Mouse (Mus musculus) T-cell, adult 2 months (primary cell): Measurements from ENCODE around the gene Nos2.
A peak's percentile ranks its signal among the peaks of the same experiment; 100 is the strongest.

Experiments
- DNase-seq: peaks from one replicate; pipeline ENCODE4 v3.0.0; 2022; ENCODE audit warnings: low spot score

The Nos2 gene

DNA sequence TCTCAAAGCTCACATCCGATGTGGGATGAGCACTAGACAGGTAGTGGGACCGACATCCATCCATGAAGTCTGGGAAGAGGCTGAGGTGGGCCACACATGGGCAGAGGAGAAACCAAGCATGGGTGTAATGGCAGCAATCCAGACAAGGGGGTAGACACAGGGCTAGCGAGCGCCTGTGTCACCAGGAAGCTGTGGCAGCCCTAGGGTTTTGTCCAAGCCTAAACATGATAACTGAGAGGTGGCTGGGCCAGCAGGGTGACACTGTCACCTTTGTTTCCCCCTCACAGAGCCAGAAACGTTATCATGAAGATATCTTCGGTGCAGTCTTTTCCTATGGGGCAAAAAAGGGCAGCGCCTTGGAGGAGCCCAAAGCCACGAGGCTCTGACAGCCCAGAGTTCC, 38.8 kb downstream of the Nos2 start:
- DNase-seq: no peak

GRCm38 (mm10) chr11:78959841-78960520, 39.4 kb downstream of the Nos2 start:
- DNase-seq: no peak

DNA sequence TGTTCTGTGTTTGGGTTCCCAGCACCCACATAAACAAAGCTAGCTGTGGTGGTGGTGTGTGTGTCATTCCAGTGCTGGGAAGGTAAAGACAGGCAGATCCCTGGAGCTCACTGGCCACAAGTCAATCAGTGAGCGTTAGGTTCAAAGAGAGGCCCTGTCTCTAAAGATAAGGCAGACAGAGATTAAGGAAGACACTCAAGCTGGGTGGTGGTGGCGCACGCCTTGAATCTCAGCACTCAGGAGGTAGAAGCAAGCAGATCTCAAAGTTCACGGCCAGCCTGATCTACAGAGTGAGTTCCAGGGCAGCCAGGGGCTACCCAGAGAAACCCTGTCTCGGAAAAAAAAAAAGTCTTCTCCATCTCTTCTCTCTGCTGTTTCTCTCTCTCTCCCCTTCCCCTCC, 40.6 kb downstream of the Nos2 start:
- no peak for DNase-seq

DNA sequence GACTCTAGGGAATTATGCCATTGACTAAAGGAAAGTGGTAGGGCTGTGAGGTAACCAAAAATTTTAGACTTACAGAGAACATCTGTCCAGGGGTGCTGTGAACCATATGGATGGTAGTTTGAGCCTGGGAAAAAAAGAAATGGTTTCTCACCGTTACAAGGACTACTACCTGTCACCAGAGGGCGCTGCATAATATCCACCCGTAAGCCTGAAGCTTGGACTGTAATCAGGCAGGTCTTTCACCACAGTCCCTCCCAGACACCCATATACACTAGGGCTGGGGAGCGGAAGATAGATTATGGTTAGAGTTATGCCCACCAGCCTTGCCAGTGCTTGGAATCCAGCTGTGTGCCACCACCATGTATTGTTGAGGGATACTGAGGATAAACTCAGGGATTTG, 46.8 kb downstream of the Nos2 start:
- DNase-seq: peak; percentile 44

DNA sequence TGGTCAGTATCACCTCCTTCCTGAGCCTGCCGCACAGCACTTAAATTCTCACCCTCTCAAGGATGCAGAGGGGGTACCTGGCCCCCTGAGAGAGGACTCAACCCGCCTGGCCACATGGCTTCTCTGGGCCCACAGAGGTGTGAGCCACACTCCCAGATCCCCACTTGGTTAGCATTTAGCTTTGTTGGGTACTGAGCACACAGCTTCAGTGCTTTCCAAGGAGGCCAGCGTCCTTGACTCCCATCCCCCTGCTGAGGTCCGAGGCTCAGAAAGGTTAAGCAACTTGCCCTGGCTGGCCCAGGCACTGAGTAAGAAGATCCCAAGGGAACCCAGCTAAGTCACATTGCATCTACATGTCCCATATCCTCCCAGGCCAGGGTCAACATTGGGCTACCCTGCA, 47.5 kb downstream of the Nos2 start:
- no peak for DNase-seq

- DNase-seq: no peak
Observed at GRCm38 (mm10) chr11:78971096-78971495, 50.5 kb downstream of the Nos2 start.

DNA sequence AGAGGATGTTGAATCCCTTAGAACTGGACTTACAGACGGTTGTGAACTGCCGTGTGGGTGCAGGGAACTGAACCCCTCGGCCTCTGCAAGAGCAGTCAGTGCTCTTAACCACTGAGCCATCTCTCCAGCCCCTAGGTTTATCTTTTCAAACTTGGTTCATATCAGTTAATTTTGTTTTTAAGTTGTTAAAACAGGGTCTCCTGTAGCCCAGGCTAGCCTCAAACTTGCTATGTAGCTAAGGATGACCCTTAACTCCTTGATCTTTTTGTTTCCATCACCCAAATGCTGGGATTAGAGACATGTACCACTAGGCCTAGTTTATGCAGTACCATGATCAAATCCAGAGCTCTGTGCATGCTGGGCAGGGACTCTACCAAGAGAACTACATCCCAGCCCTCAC, 51.2 kb downstream of the Nos2 start:
- DNase-seq: no peak

- DNase-seq: no peak
Observed at GRCm38 (mm10) chr11:78972328-78972727, 51.7 kb downstream of the Nos2 start.

DNA sequence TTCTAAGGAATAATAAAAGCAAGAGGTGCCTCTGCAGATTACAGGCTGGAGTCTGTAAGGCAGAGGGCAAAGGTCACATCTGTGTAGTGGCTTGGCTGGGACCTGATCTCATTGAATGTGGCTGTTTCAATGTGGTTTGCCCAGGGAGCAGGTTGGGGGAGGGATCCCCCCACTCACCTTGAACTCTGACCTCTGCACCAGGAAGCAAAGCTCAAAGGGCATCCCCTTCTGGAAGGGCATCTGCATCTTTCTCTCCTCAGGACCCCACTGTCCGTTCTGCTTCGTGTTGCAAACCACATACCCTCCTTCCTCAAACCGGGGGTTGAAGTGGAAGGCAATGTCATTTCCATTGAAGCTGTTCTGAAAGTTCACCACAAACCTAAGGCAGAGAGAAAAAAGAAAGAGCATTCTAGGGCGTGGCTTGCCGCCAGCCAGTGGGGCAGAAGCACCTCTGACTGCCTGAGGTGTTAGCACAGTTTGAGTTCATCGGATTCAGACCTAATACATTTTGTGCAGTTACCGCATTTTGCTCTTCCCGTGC, 52.3 kb downstream of the Nos2 start:
- DNase-seq: peak; percentile 47

GRCm38 (mm10) chr11:78973381-78974150, 53.0 kb downstream of the Nos2 start:
- peak; percentile 30 for DNase-seq

DNA sequence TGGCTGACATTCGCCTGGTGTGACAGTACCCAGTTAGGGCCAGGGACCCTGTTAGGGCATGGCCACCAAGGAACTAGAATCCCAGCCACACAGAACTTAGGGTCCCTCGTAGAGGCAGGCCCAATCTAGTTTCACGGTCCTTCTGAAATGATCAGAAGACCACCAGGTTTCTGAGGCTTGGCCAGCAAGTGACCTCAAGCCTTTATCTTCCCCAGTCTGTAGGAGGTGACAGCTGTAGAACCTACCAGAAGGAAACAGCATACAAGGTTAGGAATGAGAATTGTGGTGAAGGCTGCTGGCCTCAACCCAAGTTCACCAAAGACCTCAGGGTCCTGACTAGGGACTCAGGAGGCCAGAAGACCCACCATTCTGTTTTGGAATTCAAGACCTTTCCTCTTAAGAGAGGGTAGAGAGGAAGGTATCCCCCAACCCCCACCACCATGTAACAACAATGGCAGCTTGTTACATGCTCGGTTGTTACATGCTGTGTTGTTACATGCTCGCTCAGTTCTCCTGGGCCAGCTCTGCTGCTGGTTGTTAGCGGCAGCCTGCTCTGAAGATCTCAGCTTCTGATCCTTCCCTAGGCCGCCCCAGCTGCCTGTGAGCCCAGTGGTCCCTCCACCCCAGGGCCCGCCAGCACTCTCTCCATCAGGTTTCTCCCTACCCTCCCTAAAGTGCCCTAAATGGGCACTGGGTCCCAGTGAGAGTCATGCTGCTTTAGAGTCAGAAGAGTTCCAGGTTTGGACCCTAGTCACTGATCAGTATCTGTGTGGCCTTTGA, 56.3 kb downstream of the Nos2 start:
- no peak for DNase-seq

DNA sequence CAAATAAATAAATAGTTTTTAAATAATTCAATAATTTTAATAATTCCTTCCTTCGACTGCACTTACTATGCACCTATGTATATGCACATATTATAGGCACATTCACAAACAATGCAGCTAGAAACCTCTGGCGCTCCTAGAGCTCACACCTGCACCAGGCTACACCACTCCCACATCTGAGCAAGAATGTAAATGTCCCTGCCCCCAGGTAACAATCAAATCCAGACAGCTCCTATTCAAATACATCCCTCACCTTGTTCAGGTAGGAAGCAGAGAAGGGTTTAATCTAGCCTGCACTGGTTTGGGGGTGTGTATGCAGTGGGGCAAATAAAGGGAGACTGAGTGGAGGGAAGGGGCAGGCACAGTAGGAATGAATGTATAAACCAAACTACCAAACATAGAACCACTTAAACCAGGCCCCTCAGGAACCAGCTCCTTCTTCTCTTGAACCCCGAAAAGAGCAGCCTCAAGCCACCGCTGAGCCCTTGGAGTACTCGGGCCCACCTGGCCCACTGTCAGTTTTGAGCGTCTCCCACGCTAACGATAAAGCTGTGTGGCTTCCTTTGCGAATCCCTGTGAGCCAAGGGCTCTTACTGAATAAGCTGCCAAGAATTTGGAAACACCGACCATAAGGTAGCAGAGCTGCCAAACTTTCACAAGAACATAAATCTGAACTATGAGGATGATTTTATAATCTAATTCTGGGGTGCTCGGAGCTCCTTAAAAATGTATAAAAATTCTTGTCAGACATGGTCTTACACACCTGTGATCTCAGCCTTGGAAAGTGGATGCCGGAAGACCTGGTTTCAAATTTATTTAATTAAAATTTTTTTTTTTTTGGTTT, 57.8 kb downstream of the Nos2 start:
- DNase-seq: no peak

GRCm38 (mm10) chr11:78980083-78980634, 59.6 kb downstream of the Nos2 start:
- DNase-seq: no peak

GRCm38 (mm10) chr11:78982042-78982441, 61.5 kb downstream of the Nos2 start:
- no peak for DNase-seq

DNA sequence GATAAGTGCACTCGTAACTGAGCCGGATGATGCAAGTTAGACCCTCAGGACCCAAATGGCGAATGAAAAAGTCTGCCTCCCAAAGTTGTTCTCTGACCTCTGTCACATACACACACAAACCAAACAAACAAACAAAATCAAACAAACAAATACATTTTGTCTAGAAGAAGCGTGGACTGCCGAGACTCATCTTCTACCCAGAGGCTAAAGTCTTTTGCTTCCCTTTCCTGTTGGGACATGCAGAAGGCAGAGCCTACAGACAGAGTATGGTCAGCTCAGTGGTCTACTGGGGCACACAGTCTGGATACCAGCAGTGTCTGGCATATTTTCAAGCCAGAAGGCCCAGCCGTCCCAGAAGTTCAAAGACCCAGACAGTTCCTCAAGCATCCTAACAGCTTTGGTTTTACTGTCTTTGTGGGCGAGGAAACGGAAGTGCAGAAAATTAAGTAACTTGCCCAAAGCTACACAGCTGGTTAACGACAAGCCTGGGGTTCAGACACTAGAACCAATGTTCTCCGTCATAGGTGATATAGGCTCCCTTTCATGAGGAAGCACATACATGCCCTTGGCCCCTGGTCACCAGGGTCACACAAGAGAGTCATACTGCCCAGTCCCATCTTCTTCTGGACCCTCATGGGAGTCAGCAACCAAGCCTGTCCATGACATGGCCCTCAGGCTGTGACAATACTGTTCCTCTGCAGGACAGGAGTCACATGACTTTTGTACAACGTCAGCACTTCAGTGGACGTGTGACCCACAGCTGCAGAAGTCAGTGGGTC, 62.1 kb downstream of the Nos2 start:
- DNase-seq: peak; percentile 44

GRCm38 (mm10) chr11:78983539-78983938, 63.0 kb downstream of the Nos2 start:
- DNase-seq: no peak

- peak; percentile 73 for DNase-seq
Observed at GRCm38 (mm10) chr11:78984483-78985177, 64.0 kb downstream of the Nos2 start, which contains the start of gene Lgals9. Gene Lgals9, minus strand, starts transcription at chr11:78984946.

- DNase-seq: no peak
Observed at GRCm38 (mm10) chr11:78985505-78985904, 64.9 kb downstream of the Nos2 start.

- no peak for DNase-seq
Observed at GRCm38 (mm10) chr11:78986311-78987002, 65.9 kb downstream of the Nos2 start.
